Mouse (Mus musculus) C3H10T1/2 (cell line): ENCODE data around the gene Rbak. TPM values are rescaled to one million over a fixed set of nuclear protein-coding genes. Genes with fewer than 3 reads are reported as not detected.

Experiments
- polyA plus RNA-seq, 2 experiments: library from polyadenylated mRNA; unstranded; fragments of >200 nt; fragmentation: generic; extraction: Trizol; gene quantifications; one replicate each; pipeline ENCODE4 v1.2.1; 2012; ENCODE audit warnings: missing spikeins in 2 of 2

Gene Rbak
- polyA plus RNA-seq = 1 to 10 TPM in 1 of 2 experiments, under 1 TPM in 1; 0.18 to 4.2 TPM

DNA sequence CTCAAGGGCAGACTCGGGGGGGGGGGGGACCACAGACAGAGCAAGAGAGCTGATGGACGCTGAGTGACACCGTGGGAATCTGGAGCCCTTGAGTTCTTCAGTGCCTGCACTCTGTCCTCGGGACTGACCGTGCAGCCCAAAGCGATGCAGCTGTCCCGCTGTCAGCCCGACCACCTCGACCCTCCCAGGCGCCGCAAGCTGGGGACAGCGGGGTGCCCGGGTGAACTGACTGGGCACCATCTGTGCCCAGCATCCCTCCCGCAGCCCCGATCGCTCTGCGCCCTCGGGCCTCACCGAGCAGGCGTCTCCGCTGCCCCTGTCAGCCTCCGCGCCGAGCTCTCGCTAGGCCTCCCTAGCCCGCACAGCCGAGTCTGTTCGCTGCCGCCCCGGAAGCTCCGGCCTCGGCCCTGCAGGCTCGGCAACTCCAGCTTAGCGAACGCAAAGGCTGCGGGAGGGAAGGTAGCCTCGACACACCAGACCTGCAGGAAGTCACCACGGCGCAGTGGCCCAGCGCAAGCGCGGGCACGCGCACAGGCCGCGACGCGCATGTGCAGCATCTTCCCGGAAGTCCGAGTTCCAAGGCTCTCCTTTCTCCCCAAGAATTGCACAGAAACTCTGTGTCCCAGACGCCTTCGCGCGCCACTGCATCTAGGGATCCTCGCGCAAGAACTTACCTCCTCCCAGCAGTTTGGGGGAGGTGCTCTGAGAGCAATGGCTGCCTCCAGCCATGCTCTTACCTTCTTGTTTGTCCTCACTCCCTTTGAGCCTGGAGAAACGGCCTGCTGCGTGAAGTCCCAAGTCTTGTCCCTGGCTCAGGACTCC lies at the start of gene Rbak, which contains the start of gene Spdye4b:
Rbak (minus strand) TSS at position 521 of the 822 bp plus-strand sequence.
Spdye4b (plus strand) TSS at position 763 of the 822 bp plus-strand sequence.

DNA sequence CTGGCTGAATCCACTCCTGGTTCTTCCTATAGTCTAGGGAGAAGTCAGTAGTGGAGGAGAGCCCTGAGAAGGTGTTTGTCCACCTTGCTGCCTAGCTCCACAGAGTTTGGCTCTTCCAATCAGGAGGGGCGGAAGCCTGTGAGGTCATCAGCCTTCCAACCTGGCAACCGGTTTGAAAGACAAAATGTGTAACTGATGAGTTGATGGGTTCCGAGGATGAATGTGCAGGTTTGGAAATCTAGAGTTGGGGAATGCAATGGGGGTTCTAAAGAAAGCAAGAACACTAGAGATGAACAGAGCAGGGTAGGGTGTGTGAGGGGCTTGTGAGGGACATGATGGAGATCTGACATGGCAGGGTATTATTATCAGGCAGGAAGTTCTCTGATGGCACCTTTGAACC lies 46.2 kb upstream of the Rbak start, which contains the start of gene Spdye4a:
Spdye4a (minus strand) TSS at position 101 of the 400 bp plus-strand sequence.

DNA sequence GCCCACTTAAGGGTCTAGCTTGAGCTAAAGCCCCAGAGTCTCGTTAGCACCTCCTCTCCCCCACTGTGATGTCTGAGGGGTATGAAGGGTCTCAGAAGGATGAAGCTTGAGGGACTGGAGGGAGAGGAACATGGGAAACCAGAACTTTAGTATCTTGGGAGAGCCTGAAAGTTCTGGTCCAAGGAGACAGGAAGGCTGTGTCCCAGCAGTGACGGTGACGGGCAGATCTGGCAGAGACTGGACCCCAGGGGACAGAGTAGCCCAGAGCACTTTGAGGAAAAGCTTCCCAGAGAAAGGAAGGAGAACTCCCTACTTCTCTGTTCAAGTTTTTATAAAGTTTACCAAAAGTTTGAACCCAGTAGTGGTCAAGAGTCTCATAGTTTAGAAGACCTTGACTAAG lies 33.1 kb downstream of the Rbak start, which contains the start of gene Olfr718-ps1:
Olfr718-ps1 (minus strand) TSS at position 101 of the 400 bp plus-strand sequence.

Other genes with a start within 250 kb of the Rbak start
- 100 to 1,000 TPM; 284 to 311 TPM for gene Fscn1, start 220.4 kb downstream of the Rbak start, polyA plus RNA-seq
- gene Rnf216, start 67.8 kb downstream of the Rbak start, polyA plus RNA-seq = 10 to 100 TPM in 1 of 2 experiments, 1 to 10 TPM in 1; 1.9 to 15.8 TPM
- not detected for gene Olfr718-ps1, start 33.2 kb downstream of the Rbak start, polyA plus RNA-seq
- under 1 TPM in 1 of 2 experiments, not detected in 1; 0.02 TPM for gene Spdye4b, start 242 bp upstream of the Rbak start, polyA plus RNA-seq
- not detected for gene Spdye4a, start 46.1 kb upstream of the Rbak start, polyA plus RNA-seq
- gene Zfp12, start 54.4 kb upstream of the Rbak start, polyA plus RNA-seq = 1 to 10 TPM in 1 of 2 experiments, under 1 TPM in 1; 0.57 to 6.5 TPM
- gene Zfp316, start 89.2 kb upstream of the Rbak start, polyA plus RNA-seq = 1 to 10 TPM; 1.6 to 8.9 TPM
- gene Zfp853, start 112.8 kb upstream of the Rbak start, polyA plus RNA-seq = under 1 TPM in 1 of 2 experiments, not detected in 1; 0.01 TPM
- gene E130309D02Rik, start 134.6 kb upstream of the Rbak start, polyA plus RNA-seq = 10 to 100 TPM; 21.4 to 24.3 TPM
- 10 to 100 TPM; 56.6 to 92.2 TPM for gene Zdhhc4, start 148.5 kb upstream of the Rbak start, polyA plus RNA-seq
- not detected for gene Grid2ip, start 176.6 kb upstream of the Rbak start, polyA plus RNA-seq
- 100 to 1,000 TPM in 1 of 2 experiments, 10 to 100 TPM in 1; 50.1 to 119 TPM for gene Kdelr2, start 223.1 kb upstream of the Rbak start, polyA plus RNA-seq